Mouse (Mus musculus) spleen, postnatal 10 days (tissue): ENCODE measurements around the gene Tead4.
A peak's percentile ranks its signal among the peaks of the same experiment; 100 is the strongest.
"Not testable (repeated sequence)": the region's sequence is repeated elsewhere in the genome, so short reads cannot be mapped to it uniquely, and the experiment has no call there.

Experiments used
- DNase-seq, 2 experiments: peaks; one replicate each; pipeline ENCODE4 v3.0.0; 2021 to 2022; ENCODE audit warnings: low spot score in 2 of 2

Gene Tead4

DNA sequence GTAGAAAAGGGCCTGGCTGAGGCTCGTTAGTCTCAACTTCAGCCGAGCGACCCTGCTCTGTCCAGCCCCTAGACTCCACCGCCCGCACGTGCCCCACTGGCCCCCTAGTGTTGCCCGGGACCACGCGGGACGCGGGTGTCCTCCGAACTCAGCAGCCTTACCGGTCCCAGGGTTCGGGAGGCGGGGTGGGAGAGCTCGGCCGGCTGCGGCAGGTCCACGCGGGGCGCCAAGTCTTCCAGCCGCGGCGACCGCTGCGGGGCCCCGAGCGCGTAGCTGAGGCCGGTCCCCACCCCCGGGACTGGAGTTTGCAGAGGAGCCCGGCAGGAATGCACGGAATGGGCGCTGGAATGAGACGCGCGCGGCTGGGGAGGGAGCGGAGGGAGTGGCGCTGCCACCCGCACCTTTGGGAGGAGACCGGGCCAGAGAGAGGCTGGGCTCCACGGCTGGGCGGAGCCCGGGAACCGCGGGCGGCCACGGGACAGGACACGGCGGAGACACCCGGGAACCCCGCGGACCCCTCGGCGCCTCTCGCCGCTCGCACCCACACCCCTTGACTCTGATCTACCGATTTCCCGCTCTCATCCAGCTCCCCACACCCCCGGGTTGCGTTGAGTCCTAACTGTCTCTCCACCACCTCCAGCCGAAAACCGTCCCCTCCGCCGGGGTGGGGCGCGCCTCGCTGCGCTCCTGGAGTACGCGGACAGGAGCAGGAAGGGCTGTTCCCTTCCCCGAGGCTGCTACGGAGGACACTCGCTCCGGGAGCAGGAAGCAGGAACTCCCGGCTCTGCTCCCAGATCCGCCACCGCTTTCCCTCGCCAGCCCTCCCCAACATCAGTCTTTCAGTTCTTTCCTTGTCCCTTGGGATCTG, at the start of gene Tead4:
Gene Tead4, minus strand, starts transcription at position 690 of the 868 bp plus-strand sequence.
- DNase-seq = peak in 1 of 2 experiments; percentile 24

DNA sequence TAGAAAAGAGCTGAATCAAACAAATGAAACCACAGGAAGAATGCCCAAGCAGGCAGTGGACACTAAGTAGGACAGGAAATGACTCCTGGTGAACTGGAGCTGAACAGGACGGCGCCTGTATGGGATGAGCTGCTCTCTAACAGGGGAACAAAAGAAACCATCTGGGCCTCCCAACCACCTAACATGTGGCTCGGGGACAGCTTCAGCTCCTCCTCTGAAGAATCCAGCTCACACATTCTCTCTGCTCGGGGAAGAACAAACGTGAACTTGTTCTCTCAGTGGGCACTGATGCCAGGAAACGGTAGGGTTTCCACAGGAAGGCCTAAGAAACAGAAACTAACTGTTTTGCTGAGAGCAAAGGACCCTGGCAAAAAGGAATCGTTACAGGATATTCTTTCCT, 49.1 kb upstream of the Tead4 start:
- no peak for DNase-seq

DNA sequence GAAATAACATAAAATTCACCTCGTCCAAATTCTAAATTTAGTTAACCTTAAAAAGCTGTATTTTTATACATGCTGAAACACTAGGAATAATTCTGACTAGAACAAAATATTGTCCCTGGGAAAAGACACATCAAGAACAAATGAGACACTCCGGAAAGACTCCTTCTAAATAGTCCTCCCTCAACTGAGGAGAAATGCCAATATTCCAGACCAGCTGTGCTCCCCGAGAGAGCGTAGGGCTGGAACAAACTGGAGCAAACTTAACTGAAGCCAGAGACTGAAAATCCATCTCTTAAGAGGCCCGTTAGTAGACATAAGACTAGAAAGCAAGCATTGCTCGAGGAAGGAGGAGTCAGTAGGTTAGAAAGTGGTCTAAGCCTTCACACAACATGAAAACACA, 46.2 kb upstream of the Tead4 start:
- DNase-seq = no peak

DNA sequence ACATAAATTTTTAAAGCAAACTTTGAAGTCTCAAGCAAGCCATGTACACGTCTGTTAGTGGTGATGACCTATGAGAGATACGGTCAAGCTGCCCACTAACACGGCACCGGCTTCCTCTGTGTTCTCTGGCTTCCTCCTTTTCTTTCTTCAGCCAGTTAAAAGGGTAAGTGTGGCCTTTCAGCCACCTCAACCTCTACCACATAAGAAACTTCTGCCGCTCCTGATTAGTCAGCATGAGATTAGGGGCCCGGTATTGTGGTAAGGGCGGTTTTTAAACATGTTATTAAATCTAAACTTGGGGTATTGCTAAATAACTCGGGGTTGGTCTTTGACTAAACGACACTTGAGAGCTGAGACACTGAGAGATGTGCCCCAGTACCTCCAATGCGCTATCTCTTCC, 45.0 kb upstream of the Tead4 start:
- DNase-seq = no peak

DNA sequence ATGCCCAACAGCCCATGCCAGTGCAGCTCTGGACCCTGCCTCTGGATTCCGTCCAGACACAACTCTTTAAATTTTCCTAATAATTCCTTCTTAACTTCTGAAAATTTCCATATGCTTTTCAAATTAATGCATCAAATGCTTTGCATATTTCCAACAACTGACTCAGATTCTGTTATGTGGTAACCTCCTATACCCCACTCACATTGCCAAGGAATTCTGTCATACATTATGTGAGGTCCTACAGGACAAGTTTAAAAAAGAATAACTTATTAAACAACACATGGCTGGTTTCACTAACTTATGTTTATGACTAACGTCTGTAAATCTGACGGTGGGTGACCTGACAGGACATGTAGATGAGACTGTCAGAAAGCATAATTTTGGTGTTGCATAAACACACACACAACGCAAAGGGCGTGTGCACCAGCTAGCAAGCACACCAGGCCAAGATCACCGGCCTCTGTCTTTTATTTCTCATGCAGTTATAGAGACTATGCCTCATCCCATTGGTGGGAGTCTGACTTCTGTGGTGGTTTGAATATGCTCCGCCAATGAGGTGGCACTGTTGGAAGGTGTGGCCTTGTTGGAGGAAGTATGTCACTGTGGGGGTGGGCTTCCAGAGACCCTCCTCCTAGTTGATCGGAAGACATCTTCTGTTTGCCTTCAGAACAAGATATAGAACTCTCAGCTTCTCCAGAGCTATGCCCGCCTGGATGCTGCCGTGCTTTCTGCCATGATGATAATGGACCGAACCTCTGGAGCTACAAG, 41.5 kb upstream of the Tead4 start:
- DNase-seq = no peak

DNA sequence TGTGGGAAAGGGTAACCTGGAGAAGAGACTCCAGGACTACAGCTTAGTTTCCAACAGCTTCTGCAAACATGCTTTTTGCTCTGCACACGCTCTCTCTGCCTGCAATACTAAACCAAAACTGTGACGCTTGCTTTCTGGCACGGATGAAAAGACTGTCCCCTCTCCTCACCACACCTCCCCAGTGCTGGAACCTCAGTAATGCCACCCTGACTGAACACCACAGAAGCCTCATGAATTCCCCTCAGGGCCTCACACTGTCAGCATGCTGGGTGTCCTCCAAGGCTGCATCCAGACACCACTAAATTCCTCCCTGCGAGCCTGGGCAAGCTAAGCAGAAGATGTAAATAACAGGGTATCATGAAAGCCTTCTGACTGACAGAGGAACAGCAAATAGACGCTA, 38.3 kb upstream of the Tead4 start:
- DNase-seq = no peak

DNA sequence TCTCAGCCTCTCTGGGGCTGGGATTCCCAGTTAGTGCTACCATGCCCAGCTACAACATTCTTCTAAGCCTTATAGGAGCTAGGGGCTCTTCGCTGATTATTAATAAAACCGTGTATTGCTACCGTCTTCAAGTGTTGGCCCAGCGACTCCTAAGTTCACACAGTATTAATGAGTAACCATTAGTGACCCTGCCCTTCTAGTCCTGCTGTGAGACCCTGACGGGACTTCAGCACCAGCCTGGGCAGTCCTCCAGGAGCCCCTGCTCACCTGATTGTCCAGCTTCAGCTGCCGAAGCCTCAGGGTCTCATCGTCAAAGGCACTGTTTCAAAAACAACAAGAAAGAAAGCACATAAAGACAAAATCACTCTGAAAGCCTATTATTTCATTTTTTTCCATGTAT, 36.8 kb upstream of the Tead4 start:
- no peak for DNase-seq

DNA sequence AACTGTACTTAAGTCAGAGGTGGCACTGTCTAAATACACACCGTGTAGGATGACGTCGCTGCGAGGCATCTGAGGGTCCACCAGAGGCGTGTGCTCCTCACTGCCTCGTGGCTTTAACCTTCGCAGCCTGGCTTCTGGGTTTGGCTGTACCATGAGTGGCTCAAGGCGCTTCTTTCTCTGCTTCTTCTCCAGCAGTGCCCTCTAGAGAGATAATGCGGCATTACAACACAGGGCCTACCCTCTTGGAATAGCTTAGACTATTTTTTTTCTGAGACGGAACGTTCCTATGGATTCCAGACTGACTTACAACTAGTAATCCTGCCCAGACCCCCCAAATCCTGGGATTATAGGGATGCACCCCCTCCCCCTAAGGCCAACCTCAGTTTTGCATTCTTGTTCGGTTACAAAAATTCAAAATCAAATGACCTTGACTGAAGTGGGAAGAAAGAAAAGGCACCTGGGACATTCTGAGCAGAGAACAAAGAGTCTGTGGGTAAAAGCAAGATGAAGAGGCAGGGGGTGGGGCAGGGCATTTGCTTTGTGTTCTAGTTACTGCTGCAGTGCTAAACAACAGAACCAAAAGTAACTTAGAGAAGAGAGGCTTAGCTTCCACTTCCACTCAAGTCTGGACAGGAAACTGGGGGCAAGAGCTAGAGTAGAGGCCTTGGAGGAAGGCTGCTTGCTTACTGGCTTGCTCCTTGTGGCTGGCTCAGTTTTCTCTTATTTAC, 33.9 kb upstream of the Tead4 start:
- peak in 1 of 2 experiments; percentile 76 for DNase-seq

DNA sequence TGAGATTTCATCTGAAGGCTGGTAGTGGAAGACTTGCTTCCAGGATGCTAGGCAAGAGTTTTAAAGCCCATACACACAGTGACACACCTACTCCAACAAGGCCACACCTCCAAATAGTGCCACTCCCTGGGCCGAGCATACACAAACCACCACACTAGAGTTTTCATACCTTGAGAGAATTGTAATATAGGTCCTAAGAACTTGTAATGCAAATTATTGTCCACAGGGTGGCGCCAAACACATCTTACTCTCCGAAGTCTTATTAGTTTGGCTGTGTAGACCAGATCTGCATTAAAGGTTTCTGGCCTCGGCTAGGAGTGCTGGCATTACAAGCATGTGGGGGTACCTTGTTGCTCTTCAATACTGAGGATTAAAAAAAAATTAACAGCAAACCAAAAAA, 17.7 kb upstream of the Tead4 start:
- peak; percentile 16 to 63 for DNase-seq

DNA sequence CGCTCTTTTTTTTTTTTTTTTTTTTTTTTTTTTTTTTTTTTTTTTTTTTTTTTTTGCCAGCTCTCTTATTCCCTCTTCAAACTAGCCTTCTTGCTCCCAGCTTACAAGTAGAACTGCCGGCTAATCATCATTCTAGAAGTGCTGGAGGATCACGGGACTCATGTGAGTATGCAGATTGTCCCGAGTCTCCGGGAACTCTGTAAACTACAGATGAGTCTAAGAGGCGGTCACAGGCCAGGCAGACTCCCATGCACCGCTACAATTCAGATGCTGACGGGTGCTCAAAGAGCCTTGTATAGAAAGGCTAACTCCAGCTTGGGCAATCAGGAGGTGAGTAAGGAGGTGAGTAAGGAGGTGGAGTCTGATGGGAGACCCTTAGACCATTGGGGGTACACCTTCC, 15.0 kb upstream of the Tead4 start:
- no peak for DNase-seq

DNA sequence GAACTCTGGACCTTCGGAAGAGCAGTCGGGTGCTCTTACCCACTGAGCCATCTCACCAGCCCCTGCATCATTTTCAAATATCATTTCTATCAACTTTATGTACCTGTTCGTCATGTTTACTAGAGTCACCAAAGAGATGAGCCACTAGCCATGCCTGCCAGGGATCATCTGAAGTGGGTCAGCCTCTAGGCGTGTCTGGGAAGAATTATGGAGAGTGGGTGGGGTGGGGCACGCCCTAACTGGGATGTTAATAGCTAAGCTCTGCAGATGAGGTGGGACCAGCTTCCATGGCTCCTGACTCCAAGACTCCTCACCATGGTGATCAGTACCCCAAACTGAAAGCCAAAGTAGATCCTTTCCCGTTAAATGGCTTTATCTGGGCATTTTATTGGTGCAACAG, 14.2 kb upstream of the Tead4 start:
- no peak for DNase-seq

DNA sequence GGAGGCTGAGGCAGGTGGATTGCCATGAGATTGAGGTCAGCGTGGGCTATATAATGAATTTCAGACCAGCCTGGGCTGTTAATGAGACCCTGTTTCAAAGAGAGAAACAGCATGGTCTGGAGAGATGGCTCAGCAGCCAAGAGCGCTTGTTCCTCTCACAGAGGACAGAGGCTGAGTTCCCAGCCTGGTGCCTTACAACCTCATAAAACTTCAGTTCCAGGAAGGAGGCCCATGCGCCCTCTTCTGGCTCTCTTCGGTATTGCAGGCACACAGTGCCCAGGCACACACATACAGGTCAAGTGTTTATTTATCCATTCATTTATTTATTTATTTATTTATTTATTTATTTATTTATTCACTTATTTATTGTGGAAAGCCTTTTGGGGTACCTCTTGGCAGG, 7.7 kb upstream of the Tead4 start:
- DNase-seq = peak; percentile 30 to 67

DNA sequence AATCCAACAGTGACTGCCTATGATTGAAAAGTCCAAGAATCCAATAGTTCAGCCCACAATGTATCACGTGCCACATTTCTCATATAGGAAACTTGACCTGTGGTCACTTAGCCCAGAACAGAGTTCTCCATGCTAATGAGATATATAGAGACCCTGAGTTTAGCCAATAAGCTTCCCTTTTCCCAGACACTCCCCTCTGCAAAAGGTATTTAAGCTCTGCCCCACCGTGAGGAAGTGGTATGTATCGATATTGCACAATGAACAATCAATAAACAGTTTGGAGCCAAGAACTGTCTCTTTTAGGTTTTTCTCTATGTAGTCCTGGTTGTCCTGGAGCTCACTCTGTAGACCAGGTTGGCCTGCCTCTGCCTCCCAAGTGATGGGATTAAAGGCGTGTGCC, 4.2 kb upstream of the Tead4 start:
- no peak for DNase-seq

DNA sequence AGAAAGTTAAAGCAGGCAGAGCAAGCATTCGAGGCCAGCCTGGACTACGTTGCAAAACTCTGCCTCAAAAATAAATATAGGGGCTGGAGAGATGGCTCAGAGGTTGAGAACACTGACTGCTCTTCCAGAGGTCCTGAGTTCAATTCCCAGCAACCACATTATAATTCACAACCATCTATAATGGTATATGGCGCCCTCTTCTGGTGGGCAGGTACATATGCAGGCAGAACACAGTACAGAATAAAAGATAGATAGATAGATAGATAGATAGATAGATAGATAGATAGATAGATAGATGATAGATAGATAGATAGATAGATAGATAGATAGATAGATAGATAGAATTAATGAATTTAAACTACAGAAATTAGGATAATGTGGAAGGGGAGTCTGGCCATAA, 2.0 kb upstream of the Tead4 start:
- DNase-seq = not testable (repeated sequence)

DNA sequence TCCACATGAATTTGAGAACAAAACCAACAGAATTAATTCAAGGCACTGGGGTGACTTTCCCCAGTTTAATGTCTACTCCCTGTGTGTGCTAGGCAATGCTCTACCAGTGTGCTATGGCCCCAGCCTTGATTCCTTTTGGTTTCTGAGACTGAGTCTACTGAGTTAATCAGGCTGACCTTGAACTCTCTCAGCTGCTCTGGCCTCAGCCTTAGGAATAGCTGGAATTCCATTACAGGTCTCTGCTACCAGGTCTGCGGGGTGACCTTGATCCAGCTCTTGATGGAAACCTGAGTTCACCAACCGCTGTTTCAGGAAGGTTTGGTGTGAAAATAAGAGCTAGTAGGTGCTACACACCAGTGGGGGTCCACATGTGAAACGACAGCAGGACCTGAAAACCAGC, 1.3 kb upstream of the Tead4 start:
- DNase-seq = no peak

DNA sequence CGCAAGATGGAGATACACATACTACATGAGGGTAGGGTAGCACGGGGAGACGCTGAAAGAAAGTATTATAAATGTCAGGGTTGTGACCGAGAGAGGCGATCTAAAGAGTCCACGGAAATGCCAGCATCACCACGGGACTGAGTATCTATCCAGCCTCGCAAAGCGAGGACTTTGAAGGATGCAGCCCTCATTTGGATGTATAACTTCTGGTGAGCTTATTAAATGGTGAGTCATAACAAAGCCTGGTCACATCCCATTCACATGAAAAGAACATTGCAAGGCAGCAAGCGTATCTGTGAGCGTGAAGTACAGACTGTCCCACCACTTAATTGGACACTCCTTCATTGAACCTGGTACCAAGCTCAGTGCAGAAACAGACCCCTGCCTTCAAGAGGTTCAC, 835 bp upstream of the Tead4 start:
- DNase-seq = no peak

DNA sequence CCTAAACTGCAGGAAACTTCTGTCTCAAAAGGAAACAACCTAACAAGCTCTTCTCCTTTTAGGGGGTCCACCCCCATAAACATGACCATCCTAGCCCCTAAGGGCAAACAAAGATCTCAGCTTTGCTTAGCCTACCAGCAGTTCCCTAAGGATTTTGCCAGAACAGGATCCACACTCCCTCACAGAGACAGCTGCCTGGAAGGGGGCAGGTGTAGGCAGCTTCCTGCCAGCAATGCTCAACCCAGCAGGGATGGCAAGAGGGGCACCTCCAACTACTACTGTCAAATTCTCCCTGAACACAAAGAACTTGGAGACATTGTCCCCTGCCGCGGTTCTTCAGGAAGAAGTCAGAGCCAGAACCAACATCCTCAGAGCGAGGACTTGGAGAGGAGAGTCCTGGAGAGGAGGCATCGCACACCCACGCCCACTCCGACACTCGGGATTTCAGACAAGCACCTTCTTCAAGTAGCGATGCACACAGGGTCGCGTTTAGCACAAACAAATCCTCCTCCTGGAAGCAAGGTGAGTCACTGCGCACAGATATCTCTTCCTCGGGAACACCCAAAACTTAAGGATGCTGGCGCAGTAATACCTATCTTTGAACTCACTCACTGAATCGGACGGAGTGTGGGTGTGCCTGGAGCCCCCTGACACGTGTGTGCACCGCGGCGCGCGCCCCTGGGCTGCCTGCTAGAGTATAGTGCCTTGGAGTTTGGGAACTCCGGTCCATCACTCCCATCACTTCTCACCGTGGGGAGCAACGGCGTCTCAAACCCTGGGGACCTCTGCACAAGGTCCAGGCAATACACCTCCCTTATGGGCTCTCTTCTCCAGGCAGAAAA, 1.1 kb downstream of the Tead4 start:
- DNase-seq = no peak

DNA sequence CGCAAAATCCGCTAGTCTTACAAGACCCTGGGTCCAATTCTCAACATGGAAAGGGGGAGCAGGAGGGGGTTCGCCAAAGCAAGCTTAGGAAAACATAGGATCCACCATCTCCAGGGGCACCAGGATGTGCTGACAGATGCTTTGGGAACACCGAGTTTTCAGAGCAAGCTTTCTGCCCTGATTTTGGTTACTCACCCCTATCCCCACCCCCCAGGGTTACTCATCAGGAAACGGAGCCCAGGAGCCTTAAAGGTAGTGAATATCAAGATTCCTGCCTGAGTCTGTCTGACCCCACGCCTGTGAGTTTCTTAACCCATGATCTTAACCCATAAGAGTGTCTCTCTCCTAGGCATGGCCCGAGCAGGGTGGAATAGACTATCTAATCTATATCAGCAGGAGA, 2.4 kb downstream of the Tead4 start:
- DNase-seq = no peak

DNA sequence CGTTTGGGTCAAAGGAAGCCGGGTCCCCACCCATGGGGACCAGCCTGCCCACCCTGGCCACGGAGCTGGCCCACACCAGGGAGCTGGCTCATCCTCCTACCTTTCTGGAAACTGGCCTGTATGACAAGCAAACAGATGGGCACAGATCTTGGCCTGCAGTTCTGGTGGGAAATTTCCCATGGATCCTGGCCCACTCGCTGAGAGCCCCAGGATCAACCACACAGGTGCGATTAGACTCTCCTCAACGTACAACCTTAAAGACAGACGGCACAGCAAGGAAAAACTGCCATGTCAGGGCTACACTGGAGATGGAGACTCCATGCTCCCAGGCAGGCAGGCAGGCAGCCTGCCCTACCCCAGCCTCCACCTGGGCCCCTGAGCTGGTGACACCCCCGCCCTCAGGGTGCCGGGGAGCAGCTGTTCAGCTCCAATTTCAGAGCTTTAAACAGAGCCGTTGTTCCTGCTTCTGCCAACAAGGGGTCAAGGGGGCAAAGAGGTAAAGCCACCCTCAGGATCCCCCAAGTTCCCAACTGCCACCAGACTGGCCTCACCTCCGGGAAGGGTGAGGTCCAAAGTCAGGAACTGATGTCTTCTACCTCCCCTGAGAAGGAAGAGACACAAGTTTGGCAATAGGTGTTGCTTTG, 3.8 kb downstream of the Tead4 start:
- no peak for DNase-seq

DNA sequence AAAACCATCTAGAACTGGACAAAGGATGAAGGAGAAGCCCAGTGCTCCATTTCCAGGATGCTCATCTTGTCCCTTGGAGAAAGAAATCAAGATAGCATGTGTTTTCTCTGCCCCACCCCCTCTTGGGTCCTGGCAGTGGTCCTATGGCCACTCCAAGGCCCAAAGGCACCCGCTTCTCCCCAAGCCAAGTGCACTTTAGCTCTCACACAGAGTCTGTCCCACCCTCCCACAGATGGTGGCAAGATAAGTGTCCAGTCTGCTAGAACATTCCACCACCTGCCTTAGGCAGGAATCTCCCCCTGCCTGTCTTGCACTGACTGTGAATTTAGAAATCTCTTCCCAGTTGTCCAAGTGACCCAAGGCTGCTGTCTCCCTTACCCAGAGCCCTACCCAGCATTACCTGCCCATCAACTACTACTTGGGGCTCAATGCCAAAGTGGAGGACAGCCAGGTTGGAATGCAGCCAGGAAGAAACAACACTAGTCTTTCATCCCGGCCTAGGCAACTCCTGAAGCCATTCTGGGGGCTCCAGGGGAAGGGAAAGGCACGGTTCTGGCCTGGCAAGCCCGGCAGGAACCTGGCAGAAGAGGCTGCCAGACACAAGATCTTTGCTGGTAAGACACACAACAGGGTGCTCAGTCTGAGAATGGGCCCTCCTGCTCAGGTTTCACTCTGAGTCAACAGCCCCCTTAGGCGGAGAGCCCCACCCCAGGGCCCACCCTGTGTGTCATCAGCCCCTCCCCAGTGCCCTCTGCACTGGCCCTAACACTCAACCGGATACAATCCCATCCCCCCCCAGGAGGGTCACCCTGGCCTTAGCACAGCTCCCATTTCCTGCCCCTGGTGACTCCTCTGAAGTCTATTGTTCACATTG, 4.5 kb downstream of the Tead4 start:
- no peak for DNase-seq
